Mouse (Mus musculus): ENCODE measurements around the gene Cbr2. TPM values are rescaled to one million over a fixed set of nuclear protein-coding genes. Genes with fewer than 3 reads are reported as not detected.
A peak's percentile ranks its signal among the peaks of the same experiment; 100 is the strongest.

Gene Cbr2
- total and polyA plus RNA-seq, 2 experiments: 0.28 TPM; not detected in 1

- Histone ChIP-seq H3K4me3 (ENCODE audit: insufficient read depth, low read depth, low read length) (no peak overlapping the region), H3K36me3 (ENCODE audit: control insufficient read depth, insufficient read depth, low read length) (peaks cover 13% of the 10 kb centered on the region; the same call in 1 of the 2 replicates), H3K27ac (replicated peaks; ENCODE audit: insufficient read depth, low read depth, low read length) (peak overlapping the region; percentile 83), H3K27me3 (ENCODE audit: control insufficient read depth, insufficient read depth, low read length) (no peaks in the 10 kb centered on the region), H3K4me1 (ENCODE audit: control insufficient read depth, insufficient read depth, low read length) (peaks cover 58% of the 10 kb centered on the region), H3K79me2 (ENCODE audit: control insufficient read depth, insufficient read depth, low read length) (peaks cover 28% of the 10 kb centered on the region; the same call in 1 of the 2 replicates), H3K9ac (ENCODE audit: low read depth, low read length) (0 out of 2 replicates have a peak overlapping the region, but pooled peaks have one; percentile 22)
- TF ChIP-seq CTCF (IDR thresholded peaks at IDR 0.05; ENCODE audit: low read depth, low read length): no peak
- TF ChIP-seq POLR2A (IDR thresholded peaks at IDR 0.05; ENCODE audit: extremely low read depth, insufficient read depth, low read length): no peak
- 30% methylated on average over 2 of the region's 2 CpGs for WGBS
- DNase-seq (ENCODE audit: extremely low read depth, low read depth, low spot score): peak; percentile 75
Observed at GRCm38 (mm10) chr11:120684660-120685059, 47.3 kb downstream of the Cbr2 start.

GRCm38 (mm10) chr11:120684086-120684485 is 47.8 kb downstream of the Cbr2 start:
- peaks cover 13% of the 10 kb centered on the region; the same call in 1 of the 2 replicates for H3K36me3 ChIP-seq (ENCODE audit: control insufficient read depth, insufficient read depth, low read length)
- 54% methylated on average over 2 of the region's 2 CpGs for WGBS
- H3K9ac ChIP-seq (ENCODE audit: low read depth, low read length): 0 out of 2 replicates have a peak overlapping the region, but pooled peaks have one; percentile 15
- H3K4me3 ChIP-seq (ENCODE audit: insufficient read depth, low read depth, low read length): no peak overlapping the region
- peak overlapping the region; percentile 83 for H3K27ac ChIP-seq (replicated peaks; ENCODE audit: insufficient read depth, low read depth, low read length)
- TF ChIP-seq CTCF (IDR thresholded peaks at IDR 0.05; ENCODE audit: low read depth, low read length): no peak
- TF ChIP-seq POLR2A (IDR thresholded peaks at IDR 0.05; ENCODE audit: extremely low read depth, insufficient read depth, low read length): no peak
- peaks cover 28% of the 10 kb centered on the region; the same call in 1 of the 2 replicates for H3K79me2 ChIP-seq (ENCODE audit: control insufficient read depth, insufficient read depth, low read length)
- H3K27me3 ChIP-seq (ENCODE audit: control insufficient read depth, insufficient read depth, low read length): no peaks in the 10 kb centered on the region
- DNase-seq (ENCODE audit: extremely low read depth, low read depth, low spot score): peak; percentile 49
- H3K4me1 ChIP-seq (ENCODE audit: control insufficient read depth, insufficient read depth, low read length): peaks cover 62% of the 10 kb centered on the region

- TF ChIP-seq POLR2A (IDR thresholded peaks at IDR 0.05; ENCODE audit: extremely low read depth, insufficient read depth, low read length) (no peak), CTCF (IDR thresholded peaks at IDR 0.05; ENCODE audit: low read depth, low read length) (no peak)
- peaks cover 63% of the 10 kb centered on the region for H3K4me1 ChIP-seq (ENCODE audit: control insufficient read depth, insufficient read depth, low read length)
- H3K79me2 ChIP-seq (ENCODE audit: control insufficient read depth, insufficient read depth, low read length): peaks cover 23% of the 10 kb centered on the region; the same call in 1 of the 2 replicates
- H3K27me3 ChIP-seq (ENCODE audit: control insufficient read depth, insufficient read depth, low read length): no peaks in the 10 kb centered on the region
- H3K4me3 ChIP-seq (ENCODE audit: insufficient read depth, low read depth, low read length): no peak overlapping the region
- no peak overlapping the region for H3K9ac ChIP-seq (ENCODE audit: low read depth, low read length)
- peaks cover 11% of the 10 kb centered on the region; the same call in 1 of the 2 replicates for H3K36me3 ChIP-seq (ENCODE audit: control insufficient read depth, insufficient read depth, low read length)
- peak overlapping the region; percentile 83 for H3K27ac ChIP-seq (replicated peaks; ENCODE audit: insufficient read depth, low read depth, low read length)
- peak; percentile 89 for DNase-seq (ENCODE audit: extremely low read depth, low read depth, low spot score)
- 37% methylated on average over 3 of the region's 3 CpGs for WGBS
Observed at GRCm38 (mm10) chr11:120683536-120683935, 48.4 kb downstream of the Cbr2 start.

GRCm38 (mm10) chr11:120682683-120683082 is 49.2 kb downstream of the Cbr2 start:
- H3K27me3 ChIP-seq (ENCODE audit: control insufficient read depth, insufficient read depth, low read length): no peaks in the 10 kb centered on the region
- H3K4me3 ChIP-seq (ENCODE audit: insufficient read depth, low read depth, low read length): no peak overlapping the region
- DNase-seq (ENCODE audit: extremely low read depth, low read depth, low spot score): no peak
- no peak for TF ChIP-seq POLR2A (IDR thresholded peaks at IDR 0.05; ENCODE audit: extremely low read depth, insufficient read depth, low read length)
- TF ChIP-seq CTCF (IDR thresholded peaks at IDR 0.05; ENCODE audit: low read depth, low read length): no peak
- H3K79me2 ChIP-seq (ENCODE audit: control insufficient read depth, insufficient read depth, low read length): peaks cover 19% of the 10 kb centered on the region; the same call in 1 of the 2 replicates
- 0 out of 2 replicates have a peak overlapping the region, but pooled peaks have one; percentile 7 for H3K27ac ChIP-seq (replicated peaks; ENCODE audit: insufficient read depth, low read depth, low read length)
- WGBS: 75% methylated on average over 5 of the region's 5 CpGs
- H3K9ac ChIP-seq (ENCODE audit: low read depth, low read length): no peak overlapping the region
- H3K4me1 ChIP-seq (ENCODE audit: control insufficient read depth, insufficient read depth, low read length): peaks cover 70% of the 10 kb centered on the region
- H3K36me3 ChIP-seq (ENCODE audit: control insufficient read depth, insufficient read depth, low read length): peaks cover 13% of the 10 kb centered on the region; the same call in 1 of the 2 replicates

GRCm38 (mm10) chr11:120679909-120680308 is 52.0 kb downstream of the Cbr2 start:
- peak; percentile 99 for DNase-seq (ENCODE audit: extremely low read depth, low read depth, low spot score)

More at GRCm38 (mm10) chr11:120679909-120680308, 52.0 kb downstream of the Cbr2 start:
- peaks cover 66% of the 10 kb centered on the region for H3K4me1 ChIP-seq (ENCODE audit: control insufficient read depth, insufficient read depth, low read length)
- TF ChIP-seq CTCF (IDR thresholded peaks at IDR 0.05; ENCODE audit: low read depth, low read length): peak; percentile 68
- TF ChIP-seq POLR2A (IDR thresholded peaks at IDR 0.05; ENCODE audit: extremely low read depth, insufficient read depth, low read length): no peak
- H3K27me3 ChIP-seq (ENCODE audit: control insufficient read depth, insufficient read depth, low read length): no peaks in the 10 kb centered on the region
- 26% methylated on average over 3 of the region's 3 CpGs for WGBS
- peaks cover 14% of the 10 kb centered on the region; the same call in 1 of the 2 replicates for H3K79me2 ChIP-seq (ENCODE audit: control insufficient read depth, insufficient read depth, low read length)
- no peak overlapping the region for H3K4me3 ChIP-seq (ENCODE audit: insufficient read depth, low read depth, low read length)
- peaks cover 11% of the 10 kb centered on the region; the same call in 1 of the 2 replicates for H3K36me3 ChIP-seq (ENCODE audit: control insufficient read depth, insufficient read depth, low read length)
- H3K9ac ChIP-seq (ENCODE audit: low read depth, low read length): peak overlapping the region; percentile 5; the same call in 1 of the 2 replicates
- peak overlapping the region; percentile 72 for H3K27ac ChIP-seq (replicated peaks; ENCODE audit: insufficient read depth, low read depth, low read length)

Other genes starting within 250 kb of the Cbr2 start
- gene Mrpl12, start 247.5 kb downstream of the Cbr2 start, total RNA-seq (2014; rRNA removed): 43.6 and 46.6 TPM in 2 replicates
- gene Mrpl12, start 247.5 kb downstream of the Cbr2 start, polyA plus RNA-seq (2012; rRNA removed): 221 and 232 TPM in 2 replicates
- gene Slc25a10, start 240.3 kb downstream of the Cbr2 start, total RNA-seq (2014; rRNA removed): 121 and 135 TPM in 2 replicates
- gene Slc25a10, start 240.3 kb downstream of the Cbr2 start, polyA plus RNA-seq (2012; rRNA removed): 445 and 478 TPM in 2 replicates
- 135 and 143 TPM in 2 replicates for gene Gcgr, start 201.4 kb downstream of the Cbr2 start, total RNA-seq (2014; rRNA removed)
- 542 and 561 TPM in 2 replicates for gene Gcgr, start 201.4 kb downstream of the Cbr2 start, polyA plus RNA-seq (2012; rRNA removed)
- gene Mcrip1, start 182.4 kb downstream of the Cbr2 start, total RNA-seq (2014; rRNA removed): 11.7 and 13.6 TPM in 2 replicates
- 36.8 and 44.4 TPM in 2 replicates for gene Mcrip1, start 182.4 kb downstream of the Cbr2 start, polyA plus RNA-seq (2012; rRNA removed)
- 0.28 TPM in 1 of 2 replicates, not detected in the other for gene Ppp1r27, start 181.0 kb downstream of the Cbr2 start, total RNA-seq (2014; rRNA removed)
- not detected in 2 replicates for gene Ppp1r27, start 181.0 kb downstream of the Cbr2 start, polyA plus RNA-seq (2012; rRNA removed)
- 933 and 951 TPM in 2 replicates for gene P4hb, start 158.9 kb downstream of the Cbr2 start, total RNA-seq (2014; rRNA removed)
- gene P4hb, start 158.9 kb downstream of the Cbr2 start, polyA plus RNA-seq (2012; rRNA removed): 683 and 737 TPM in 2 replicates
- 14.9 and 22.3 TPM in 2 replicates for gene Arhgdia, start 150.5 kb downstream of the Cbr2 start, total RNA-seq (2014; rRNA removed)
- 142 and 188 TPM in 2 replicates for gene Arhgdia, start 150.5 kb downstream of the Cbr2 start, polyA plus RNA-seq (2012; rRNA removed)
- gene Alyref, start 133.7 kb downstream of the Cbr2 start, total RNA-seq (2014; rRNA removed): 33.8 and 34.5 TPM in 2 replicates
- 12.6 and 12.9 TPM in 2 replicates for gene Alyref, start 133.7 kb downstream of the Cbr2 start, polyA plus RNA-seq (2012; rRNA removed)
- 8.9 and 12.8 TPM in 2 replicates for gene Anapc11, start 133.7 kb downstream of the Cbr2 start, total RNA-seq (2014; rRNA removed)
- 57.0 and 59.4 TPM in 2 replicates for gene Anapc11, start 133.7 kb downstream of the Cbr2 start, polyA plus RNA-seq (2012; rRNA removed)
- not detected in 2 replicates for gene Npb, start 123.6 kb downstream of the Cbr2 start, total RNA-seq (2014; rRNA removed)
- 2.0 and 2.7 TPM in 2 replicates for gene Npb, start 123.6 kb downstream of the Cbr2 start, polyA plus RNA-seq (2012; rRNA removed)
- 494 and 540 TPM in 2 replicates for gene Pcyt2, start 114.2 kb downstream of the Cbr2 start, total RNA-seq (2014; rRNA removed)
- gene Pcyt2, start 114.2 kb downstream of the Cbr2 start, polyA plus RNA-seq (2012; rRNA removed): 1,294 and 1,652 TPM in 2 replicates
- gene Sirt7, start 106.9 kb downstream of the Cbr2 start, total RNA-seq (2014; rRNA removed): 31.1 and 36.3 TPM in 2 replicates
- 69.7 and 72.1 TPM in 2 replicates for gene Sirt7, start 106.9 kb downstream of the Cbr2 start, polyA plus RNA-seq (2012; rRNA removed)
- gene Mafg, start 98.5 kb downstream of the Cbr2 start, total RNA-seq (2014; rRNA removed): 41.9 and 44.2 TPM in 2 replicates
- 60.5 and 64.2 TPM in 2 replicates for gene Mafg, start 98.5 kb downstream of the Cbr2 start, polyA plus RNA-seq (2012; rRNA removed)
- gene Pycr1, start 88.3 kb downstream of the Cbr2 start, total RNA-seq (2014; rRNA removed): 0.47 and 2.6 TPM in 2 replicates
- gene Pycr1, start 88.3 kb downstream of the Cbr2 start, polyA plus RNA-seq (2012; rRNA removed): 0.25 and 0.61 TPM in 2 replicates
- not detected in 2 replicates for gene Myadml2, start 84.0 kb downstream of the Cbr2 start, total RNA-seq (2014; rRNA removed)
- gene Myadml2, start 84.0 kb downstream of the Cbr2 start, polyA plus RNA-seq (2012; rRNA removed): not detected in 2 replicates
- 29.8 and 34.9 TPM in 2 replicates for gene Notum, start 70.9 kb downstream of the Cbr2 start, total RNA-seq (2014; rRNA removed)
- gene Notum, start 70.9 kb downstream of the Cbr2 start, polyA plus RNA-seq (2012; rRNA removed): 56.0 and 61.6 TPM in 2 replicates
- 49.3 and 56.6 TPM in 2 replicates for gene Aspscr1, start 59.1 kb downstream of the Cbr2 start, total RNA-seq (2014; rRNA removed)
- 131 and 142 TPM in 2 replicates for gene Aspscr1, start 59.1 kb downstream of the Cbr2 start, polyA plus RNA-seq (2012; rRNA removed)
- gene Cenpx, start 18.4 kb downstream of the Cbr2 start, total RNA-seq (2014; rRNA removed): 20.3 and 20.5 TPM in 2 replicates
- gene Cenpx, start 18.4 kb downstream of the Cbr2 start, polyA plus RNA-seq (2012; rRNA removed): 63.4 and 74.6 TPM in 2 replicates
- gene Lrrc45, start 18.2 kb downstream of the Cbr2 start, total RNA-seq (2014; rRNA removed): 4.4 and 5.1 TPM in 2 replicates
- 7.4 and 9.8 TPM in 2 replicates for gene Lrrc45, start 18.2 kb downstream of the Cbr2 start, polyA plus RNA-seq (2012; rRNA removed)
- gene Rac3, start 10.6 kb downstream of the Cbr2 start, total RNA-seq (2014; rRNA removed): 0.20 and 0.55 TPM in 2 replicates
- gene Rac3, start 10.6 kb downstream of the Cbr2 start, polyA plus RNA-seq (2012; rRNA removed): 0.72 and 1.1 TPM in 2 replicates
- gene Dcxr, start 4.8 kb downstream of the Cbr2 start, total RNA-seq (2014; rRNA removed): 215 and 230 TPM in 2 replicates
- gene Dcxr, start 4.8 kb downstream of the Cbr2 start, polyA plus RNA-seq (2012; rRNA removed): 512 and 554 TPM in 2 replicates
- 0.54 and 0.55 TPM in 2 replicates for gene Hmga1b, start 30.7 kb upstream of the Cbr2 start, total RNA-seq (2014; rRNA removed)
- gene Hmga1b, start 30.7 kb upstream of the Cbr2 start, polyA plus RNA-seq (2012; rRNA removed): 0.07 and 0.12 TPM in 2 replicates
- 3.1 and 5.7 TPM in 2 replicates for gene Rfng, start 52.1 kb upstream of the Cbr2 start, total RNA-seq (2014; rRNA removed)
- gene Rfng, start 52.1 kb upstream of the Cbr2 start, polyA plus RNA-seq (2012; rRNA removed): 25.1 and 28.3 TPM in 2 replicates
- gene Gps1, start 52.2 kb upstream of the Cbr2 start, total RNA-seq (2014; rRNA removed): 81.9 and 89.7 TPM in 2 replicates
- 97.9 and 99.5 TPM in 2 replicates for gene Gps1, start 52.2 kb upstream of the Cbr2 start, polyA plus RNA-seq (2012; rRNA removed)
- gene Dus1l, start 64.3 kb upstream of the Cbr2 start, total RNA-seq (2014; rRNA removed): 52.1 and 52.4 TPM in 2 replicates
- gene Dus1l, start 64.3 kb upstream of the Cbr2 start, polyA plus RNA-seq (2012; rRNA removed): 69.7 and 70.6 TPM in 2 replicates
- 198 and 203 TPM in 2 replicates for gene Fasn, start 92.4 kb upstream of the Cbr2 start, total RNA-seq (2014; rRNA removed)
- 639 and 935 TPM in 2 replicates for gene Fasn, start 92.4 kb upstream of the Cbr2 start, polyA plus RNA-seq (2012; rRNA removed)
- 1.5 and 2.3 TPM in 2 replicates for gene Ccdc57, start 200.8 kb upstream of the Cbr2 start, total RNA-seq (2014; rRNA removed)
- 0.80 and 1.1 TPM in 2 replicates for gene Ccdc57, start 200.8 kb upstream of the Cbr2 start, polyA plus RNA-seq (2012; rRNA removed)
- 0.28 and 0.47 TPM in 2 replicates for gene Slc16a3, start 216.4 kb upstream of the Cbr2 start, total RNA-seq (2014; rRNA removed)
- gene Slc16a3, start 216.4 kb upstream of the Cbr2 start, polyA plus RNA-seq (2012; rRNA removed): 0.51 and 0.52 TPM in 2 replicates

All from liver, adult 2 months (tissue).